Mouse (Mus musculus) mouse embryonic stem cell (cell line): ENCODE results near the gene Odc1.

Source experiments
- in situ Hi-C, 2 experiments: fragments of 300-500 bp; cut with MboI; formaldehyde crosslinking; loops; 1 replicate in 1 of 2; 3 replicates in 1 of 2; pipeline ENCODE4 v1.14.3; 2019 to 2020; ENCODE audit warnings: low sequenced_read_pairs in 2 of 2, low pct_unique_long_range_greater_than_20kb in 1 of 2, mixed read lengths in 1 of 2; ENCODE audit not compliant: unreplicated experiment in 1 of 2

Odc1 gene

GRCm38 (mm10) chr12:17575156-17575910 is 30.7 kb downstream of the Odc1 start:
- in situ Hi-C loops: no loop called here

- in situ Hi-C loops: no loop called here
These were observed 31.4 kb downstream of the Odc1 start for GRCm38 (mm10) chr12:17576041-17576440.

GRCm38 (mm10) chr12:17578601-17579000 is 34.0 kb downstream of the Odc1 start:
- in situ Hi-C loops: no loop called here

GRCm38 (mm10) chr12:17581001-17581400 is 36.4 kb downstream of the Odc1 start:
- in situ Hi-C loops: loop anchor here in 1 of 2 experiments (10.0 kb wide), 1 partner anchor 204 kb away; no protein-coding TSS in a partner anchor

GRCm38 (mm10) chr12:17582406-17582805 is 37.8 kb downstream of the Odc1 start:
- in situ Hi-C loops: loop anchor here in 1 of 2 experiments (10.0 kb wide), 1 partner anchor 202 kb away; no protein-coding TSS in a partner anchor

- in situ Hi-C loops: loop anchor here in 1 of 2 experiments (10.0 kb wide), 1 partner anchor 201 kb away; no protein-coding TSS in a partner anchor
These were observed 39.3 kb downstream of the Odc1 start for GRCm38 (mm10) chr12:17583860-17584259.

- in situ Hi-C loops: loop anchor here in 1 of 2 experiments (10.0 kb wide), 1 partner anchor 199 kb away; no protein-coding TSS in a partner anchor
These were observed 41.4 kb downstream of the Odc1 start for GRCm38 (mm10) chr12:17586011-17586410.

GRCm38 (mm10) chr12:17588436-17588835 is 43.8 kb downstream of the Odc1 start:
- in situ Hi-C loops: loop anchor here in 1 of 2 experiments (10.0 kb wide), 1 partner anchor 196 kb away; no protein-coding TSS in a partner anchor

- in situ Hi-C loops: loop anchor here in 1 of 2 experiments (10.0 kb wide), 1 partner anchor 196 kb away; no protein-coding TSS in a partner anchor
These were observed 44.5 kb downstream of the Odc1 start for GRCm38 (mm10) chr12:17588906-17589612.

- in situ Hi-C loops: no loop called here
These were observed 46.7 kb downstream of the Odc1 start for GRCm38 (mm10) chr12:17591249-17591648.

GRCm38 (mm10) chr12:17593956-17594355 is 49.4 kb downstream of the Odc1 start:
- in situ Hi-C loops: no loop called here

GRCm38 (mm10) chr12:17594701-17595100 is 50.1 kb downstream of the Odc1 start:
- in situ Hi-C loops: no loop called here

- in situ Hi-C loops: no loop called here
These were observed 50.6 kb downstream of the Odc1 start for GRCm38 (mm10) chr12:17595166-17595565.
